Mouse (Mus musculus): ENCODE data around the gene Cfap299.

DNA sequence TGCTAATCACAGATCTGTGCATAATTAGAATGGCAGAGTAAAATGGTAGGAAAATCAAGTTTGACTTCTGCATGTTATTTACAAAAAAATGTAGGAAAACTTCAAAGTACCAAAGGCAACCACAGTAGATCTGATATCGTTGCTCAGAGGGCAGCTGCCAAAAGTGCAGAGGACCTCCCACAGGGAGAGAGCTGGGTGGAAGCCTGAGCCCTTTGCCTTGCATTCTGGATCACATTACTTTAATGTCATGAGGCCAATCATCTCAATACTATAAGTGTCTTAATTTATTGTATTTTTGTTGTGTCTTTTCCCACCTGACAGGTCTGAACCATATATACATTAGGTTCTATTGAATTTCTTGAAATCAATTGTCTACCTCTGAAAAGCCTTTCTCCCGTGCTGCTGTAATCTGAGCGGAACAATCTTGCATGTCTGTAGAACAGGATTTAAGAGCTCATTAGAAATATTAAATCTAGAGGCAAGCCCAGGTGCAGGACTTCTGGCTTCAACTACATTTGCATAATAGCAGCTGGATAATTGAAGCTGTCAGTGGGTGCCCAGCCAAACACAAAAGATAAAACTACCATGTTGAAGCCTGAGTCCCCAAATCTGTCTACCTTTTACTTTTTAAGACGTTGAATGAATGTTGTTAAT, 137.9 kb downstream of the Cfap299 start:
- no peak for TF ChIP-seq GATA1 (IDR thresholded peaks at IDR 0.05; ENCODE audit: low read length)
- no peak for TF ChIP-seq TAL1 (IDR thresholded peaks at IDR 0.05; ENCODE audit: low read length)
